Mouse (Mus musculus) embryonic facial prominence, embryonic 14.5 days (tissue): Measurements from ENCODE around the gene P2rx1. TPM values are rescaled to one million over a fixed set of nuclear protein-coding genes. Genes with fewer than 3 reads are reported as not detected.

Experiments
- ATAC-seq: fragments of 200-750 bp; cut with Nextera tagmentation; 2 replicates; pipeline ENCODE4 v1.8.0; 2017; ENCODE audit warnings: low read depth, moderate number of reproducible peaks, moderate TSS enrichment
- DNase-seq: peaks from one replicate; pipeline ENCODE4 v3.0.0-alpha.2; 2015; ENCODE audit warnings: low spot score
- H3K27ac ChIP-seq: fragments of 300-500 bp; sonication (generic); replicated peaks from 2 replicates; pipeline ENCODE4 v1.5.1; 2014; ENCODE audit warnings: low read depth, mild to moderate bottlenecking, low read length, moderate library complexity
- H3K27me3 ChIP-seq: fragments of 300-500 bp; sonication (generic); replicated peaks from 2 replicates; pipeline ENCODE4 v1.6.1; 2014; ENCODE audit warnings: low read length; ENCODE audit not compliant: control insufficient read depth, insufficient read depth
- H3K36me3 ChIP-seq: fragments of 300-500 bp; sonication (generic); 2 replicates; pipeline ENCODE4 v1.6.1; 2014; ENCODE audit warnings: low read length, mixed read lengths; ENCODE audit not compliant: control insufficient read depth, insufficient read depth
- H3K4me1 ChIP-seq: fragments of 300-500 bp; sonication (generic); 2 replicates; pipeline ENCODE4 v1.6.1; 2014; ENCODE audit warnings: antibody characterized with exemption, low read length; ENCODE audit not compliant: control insufficient read depth, insufficient read depth
- H3K4me2 ChIP-seq: fragments of 300-500 bp; sonication (generic); 2 replicates; pipeline ENCODE4 v1.6.1; 2014; ENCODE audit warnings: low read depth, mild to moderate bottlenecking, low read length, moderate library complexity, mixed read lengths
- H3K4me3 ChIP-seq: fragments of 300-500 bp; sonication (generic); 2 replicates; pipeline ENCODE4 v1.5.1; 2014; ENCODE audit warnings: low read depth, mild to moderate bottlenecking, low read length
- H3K9ac ChIP-seq: fragments of 300-500 bp; sonication (generic); 2 replicates; pipeline ENCODE4 v1.6.1; 2014; ENCODE audit warnings: low read depth, mild to moderate bottlenecking, low read length, moderate library complexity, mixed read lengths
- H3K9me3 ChIP-seq: fragments of 300-500 bp; sonication (generic); 2 replicates; pipeline ENCODE4 v1.6.1; 2016; ENCODE audit warnings: low read length; ENCODE audit not compliant: control insufficient read depth
- WGBS: fragments of 180-500 bp; shearing (Covaris S2); extraction: QIAGEN DNeasy Blood & Tissue Kit; methylation state at CpG from one replicate; pipeline ENCODE4 v1.1.7; 2014; 5-methylcytosine and 5-hydroxymethylcytosine counted together
- polyA plus RNA-seq: library from polyadenylated mRNA; unstranded; fragments of >200 nt; fragmentation: Nextera tagmentation; extraction: Ambion mirVana; gene quantifications from 2 replicates; pipeline ENCODE4 v1.2.1, GENCODE M21; 2014

P2rx1 gene
- polyA plus RNA-seq, 1 experiment from 2014 or later: 3.0 TPM

DNA sequence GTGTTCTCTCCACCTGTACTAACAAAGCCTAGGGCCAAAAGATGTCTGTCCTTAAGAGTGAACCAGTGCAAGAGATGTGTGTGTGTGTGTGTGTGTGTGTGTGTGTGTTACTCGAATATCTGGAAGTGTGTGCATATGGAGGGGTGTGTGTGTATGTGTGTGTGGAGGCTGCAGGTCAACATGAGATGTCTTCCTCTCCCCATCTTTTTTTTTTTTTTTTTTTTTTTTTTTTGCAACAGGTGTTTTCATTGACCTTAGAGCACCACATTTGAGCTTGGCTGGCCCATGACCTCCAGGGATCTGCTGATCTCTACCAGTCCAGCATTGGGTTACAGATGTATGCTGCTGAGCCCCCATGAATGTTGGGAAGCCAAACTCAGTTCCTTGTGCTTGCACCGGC is 2.1 kb upstream of the P2rx1 start:
- Histone ChIP-seq H3K4me3 (no peak overlapping the region), H3K36me3 (no peaks in the 10 kb centered on the region), H3K9me3 (no peaks in the 10 kb centered on the region), H3K4me1 (0 out of 2 replicates have a peak, but pooled peaks cover 4% of the 10 kb centered on the region), H3K27ac (no peak overlapping the region), H3K27me3 (no peaks in the 10 kb centered on the region), H3K4me2 (no peak overlapping the region), H3K9ac (no peak overlapping the region)
- DNase-seq (no peak), ATAC-seq (no peak)
- WGBS: 78% methylated on average over 2 of the region's 2 CpGs

DNA sequence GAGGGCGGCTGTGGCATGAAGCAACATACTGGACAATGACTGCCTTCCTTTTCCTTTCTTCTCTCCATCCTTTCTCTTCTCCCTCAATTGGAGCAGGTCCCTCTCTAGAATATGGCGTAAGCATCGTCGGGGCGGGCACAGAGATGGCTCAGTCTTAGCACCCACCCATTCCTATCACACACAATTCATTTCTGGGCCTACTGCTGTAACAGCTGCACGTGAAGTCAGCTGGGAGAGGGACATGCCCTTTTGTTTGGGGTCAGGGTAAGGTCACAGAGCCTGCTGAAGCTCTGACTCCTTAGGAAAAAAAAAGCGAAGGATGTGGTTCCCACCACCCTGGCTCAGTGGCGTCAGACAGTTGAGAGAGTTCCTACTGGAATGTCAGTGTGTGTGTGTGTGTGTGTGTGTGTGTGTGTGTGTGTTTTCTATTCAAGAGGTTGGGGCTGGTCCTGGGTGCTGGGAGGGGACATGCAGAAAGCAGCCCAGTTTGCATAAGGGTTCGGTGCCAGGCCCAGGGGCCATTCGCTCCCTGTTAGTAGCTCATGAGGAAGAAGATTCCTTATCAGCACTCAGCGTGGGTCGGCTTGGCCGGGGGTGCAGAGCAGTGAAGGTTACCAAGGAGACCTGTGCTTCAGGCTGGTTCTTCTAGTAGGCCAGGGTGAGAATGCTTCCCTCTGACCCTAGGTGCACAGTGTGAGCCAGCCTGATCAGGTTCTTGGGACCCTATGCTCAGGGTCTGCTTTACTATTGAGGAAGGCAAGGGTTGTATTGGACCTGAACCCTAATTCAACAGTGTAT is 1.2 kb upstream of the P2rx1 start:
- Histone ChIP-seq H3K4me3 (no peak overlapping the region), H3K27ac (no peak overlapping the region), H3K4me2 (no peak overlapping the region), H3K27me3 (no peaks in the 10 kb centered on the region), H3K9ac (no peak overlapping the region), H3K9me3 (no peaks in the 10 kb centered on the region), H3K36me3 (no peaks in the 10 kb centered on the region), H3K4me1 (0 out of 2 replicates have a peak, but pooled peaks cover 4% of the 10 kb centered on the region)
- ATAC-seq: no peak
- DNase-seq: no peak
- 69% methylated on average over 13 of the region's 13 CpGs for WGBS

DNA sequence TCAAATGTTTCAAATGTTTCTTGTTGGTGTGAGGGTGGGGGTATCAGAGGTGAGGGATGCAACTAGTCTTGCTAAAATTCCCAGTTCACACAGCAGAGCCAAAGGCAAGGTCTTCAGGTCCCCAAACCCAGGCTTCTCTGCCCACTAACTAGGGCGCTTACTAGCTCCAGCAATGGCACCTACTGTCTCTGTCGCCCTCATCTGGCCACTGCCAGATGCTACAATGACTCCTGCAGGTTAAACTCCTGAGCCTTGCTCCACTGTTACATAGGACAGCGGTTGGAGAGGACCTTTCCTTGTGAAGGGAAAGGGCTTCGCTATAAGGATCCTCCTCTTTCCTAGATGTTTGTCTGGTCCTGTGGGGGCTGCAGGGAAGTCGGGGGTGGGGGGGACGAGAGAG is 2.1 kb downstream of the P2rx1 start:
- peak; percentile 68 for DNase-seq
- no peaks in the 10 kb centered on the region for H3K36me3 ChIP-seq
- 0 out of 2 replicates have a peak, but pooled peaks cover 4% of the 10 kb centered on the region for H3K4me1 ChIP-seq
- no peak overlapping the region for H3K27ac ChIP-seq
- no peak overlapping the region for H3K9ac ChIP-seq
- no peak overlapping the region for H3K4me3 ChIP-seq
- no peak overlapping the region for H3K4me2 ChIP-seq
- H3K27me3 ChIP-seq: no peaks in the 10 kb centered on the region
- 13% methylated on average over 6 of the region's 6 CpGs for WGBS
- H3K9me3 ChIP-seq: no peaks in the 10 kb centered on the region
- ATAC-seq: peak; percentile 50; the same call in 1 of the 2 replicates

DNA sequence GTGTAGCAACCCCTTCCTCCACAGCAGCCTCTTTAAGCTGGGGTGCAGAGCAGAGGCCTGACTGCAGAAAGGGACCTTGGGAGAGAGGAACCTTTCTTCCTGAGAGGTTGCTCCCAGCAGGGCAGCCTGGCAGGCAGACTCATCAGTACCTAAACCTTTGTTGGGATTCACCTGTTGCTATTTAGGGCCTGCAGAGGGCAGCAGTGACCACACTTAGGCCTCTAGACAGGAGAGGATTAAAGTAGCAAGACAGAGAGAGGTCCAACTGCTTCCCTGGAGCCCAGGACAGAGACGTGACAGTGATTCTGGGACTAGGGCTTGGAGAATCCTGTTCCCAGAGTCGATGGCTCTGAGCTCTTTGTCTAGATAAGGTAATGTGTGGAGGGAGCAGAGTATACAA is 7.5 kb downstream of the P2rx1 start:
- peak; percentile 85; the same call in 1 of the 2 replicates for ATAC-seq
- WGBS: 3% methylated on average over 2 of the region's 2 CpGs
- H3K4me2 ChIP-seq: no peak overlapping the region
- no peaks in the 10 kb centered on the region; the same call in 1 of the 2 replicates for H3K27me3 ChIP-seq
- no peaks in the 10 kb centered on the region for H3K36me3 ChIP-seq
- H3K27ac ChIP-seq: no peak overlapping the region
- H3K4me1 ChIP-seq: no peaks in the 10 kb centered on the region
- H3K9ac ChIP-seq: no peak overlapping the region
- H3K9me3 ChIP-seq: no peaks in the 10 kb centered on the region
- H3K4me3 ChIP-seq: no peak overlapping the region
- peak; percentile 83 for DNase-seq

DNA sequence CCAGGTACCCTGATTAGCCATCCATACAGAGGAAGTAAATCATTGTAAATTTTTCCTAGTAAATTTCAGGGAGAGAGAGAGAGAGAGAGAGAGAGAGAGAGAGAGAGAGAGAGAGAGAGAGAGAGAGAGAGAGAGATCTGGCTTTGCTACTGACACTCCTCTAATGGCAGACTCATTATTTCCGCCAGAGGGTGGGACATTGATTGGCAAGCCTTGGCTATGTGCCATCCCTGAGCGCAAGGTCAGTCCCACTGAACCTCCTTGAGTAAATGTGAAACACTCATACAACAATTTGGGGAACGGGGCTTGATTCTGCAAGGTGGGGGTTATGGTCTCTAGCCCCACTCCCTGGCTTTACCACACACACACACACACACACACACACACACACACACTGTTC is 8.2 kb downstream of the P2rx1 start:
- no peak for ATAC-seq
- 42% methylated on average over 3 of the region's 3 CpGs for WGBS

DNA sequence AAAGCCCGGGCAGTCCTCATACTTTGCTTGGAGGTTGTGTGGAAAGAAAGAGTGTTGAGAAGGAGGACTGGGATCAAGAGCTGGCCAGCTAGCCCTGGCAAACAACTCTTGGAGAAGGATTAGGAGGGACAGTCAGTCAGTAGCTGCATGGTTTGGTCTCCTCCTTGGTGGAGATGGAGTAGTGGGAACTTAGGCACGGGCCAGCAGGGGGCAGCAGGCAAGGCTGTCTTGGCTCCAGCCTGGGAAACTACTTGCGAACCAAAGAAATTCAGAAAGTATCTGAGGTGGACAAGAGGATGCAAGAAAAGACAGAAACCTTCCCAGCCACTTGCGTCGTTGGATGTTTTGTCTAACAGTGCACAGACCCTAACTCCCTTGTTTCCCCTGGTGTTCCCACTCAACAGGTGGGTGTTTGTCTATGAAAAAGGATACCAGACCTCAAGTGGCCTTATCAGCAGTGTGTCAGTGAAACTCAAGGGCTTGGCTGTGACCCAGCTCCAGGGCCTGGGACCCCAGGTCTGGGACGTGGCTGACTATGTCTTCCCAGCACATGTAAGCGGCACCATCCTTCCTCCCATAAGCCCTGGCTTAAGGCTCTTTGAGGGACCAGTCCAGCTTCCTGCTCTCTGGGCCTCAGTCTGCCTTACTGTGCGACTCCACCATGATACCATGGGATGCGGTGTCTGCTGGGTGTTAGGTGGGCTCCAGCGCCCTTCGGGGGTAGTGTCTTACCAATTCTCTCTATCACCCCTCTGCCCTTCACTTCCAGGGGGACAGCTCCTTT is 9.0 kb downstream of the P2rx1 start:
- DNase-seq (peak; percentile 62), ATAC-seq (0 out of 2 replicates have a peak, but pooled peaks have one; percentile 59)
- Histone ChIP-seq H3K27me3 (no peaks in the 10 kb centered on the region; the same call in 1 of the 2 replicates), H3K27ac (no peak overlapping the region), H3K4me1 (no peaks in the 10 kb centered on the region), H3K9ac (no peak overlapping the region), H3K4me2 (no peak overlapping the region), H3K9me3 (no peaks in the 10 kb centered on the region), H3K36me3 (no peaks in the 10 kb centered on the region), H3K4me3 (no peak overlapping the region)
- WGBS: 62% methylated on average over 11 of the region's 11 CpGs

More for the DNA sequence above, 8.2 kb downstream of the P2rx1 start:
- DNase-seq: no peak
- no peaks in the 10 kb centered on the region for H3K36me3 ChIP-seq
- no peak overlapping the region for H3K4me2 ChIP-seq
- H3K27ac ChIP-seq: no peak overlapping the region
- no peaks in the 10 kb centered on the region for H3K4me1 ChIP-seq
- H3K27me3 ChIP-seq: no peaks in the 10 kb centered on the region; the same call in 1 of the 2 replicates
- no peak overlapping the region for H3K9ac ChIP-seq
- no peaks in the 10 kb centered on the region for H3K9me3 ChIP-seq
- no peak overlapping the region for H3K4me3 ChIP-seq

DNA sequence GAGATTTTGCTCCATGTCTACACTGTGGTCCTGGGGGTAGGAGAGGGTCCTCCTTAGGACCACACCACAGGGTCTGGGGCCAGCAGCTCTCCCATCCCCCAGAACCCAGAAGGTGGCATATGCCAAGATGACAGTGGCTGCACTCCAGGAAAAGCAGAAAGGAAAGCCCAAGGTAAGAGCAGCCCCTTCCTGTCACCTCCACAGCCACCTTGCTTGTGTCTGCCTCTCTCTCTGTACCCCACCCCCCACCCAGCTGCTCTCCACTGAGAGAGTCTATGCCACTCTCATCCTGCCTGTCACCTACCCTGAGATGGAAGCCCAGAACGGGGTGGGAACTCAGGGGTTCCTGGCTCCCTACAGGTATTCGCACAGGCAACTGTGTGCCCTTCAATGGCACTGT is 9.9 kb downstream of the P2rx1 start:
- no peak for DNase-seq
- Histone ChIP-seq H3K9me3 (no peaks in the 10 kb centered on the region), H3K4me2 (no peak overlapping the region), H3K4me1 (no peaks in the 10 kb centered on the region), H3K27ac (no peak overlapping the region), H3K9ac (no peak overlapping the region), H3K4me3 (no peak overlapping the region), H3K36me3 (no peaks in the 10 kb centered on the region), H3K27me3 (no peaks in the 10 kb centered on the region; the same call in 1 of the 2 replicates)
- 68% methylated on average over 2 of the region's 2 CpGs for WGBS
- no peak for ATAC-seq

DNA sequence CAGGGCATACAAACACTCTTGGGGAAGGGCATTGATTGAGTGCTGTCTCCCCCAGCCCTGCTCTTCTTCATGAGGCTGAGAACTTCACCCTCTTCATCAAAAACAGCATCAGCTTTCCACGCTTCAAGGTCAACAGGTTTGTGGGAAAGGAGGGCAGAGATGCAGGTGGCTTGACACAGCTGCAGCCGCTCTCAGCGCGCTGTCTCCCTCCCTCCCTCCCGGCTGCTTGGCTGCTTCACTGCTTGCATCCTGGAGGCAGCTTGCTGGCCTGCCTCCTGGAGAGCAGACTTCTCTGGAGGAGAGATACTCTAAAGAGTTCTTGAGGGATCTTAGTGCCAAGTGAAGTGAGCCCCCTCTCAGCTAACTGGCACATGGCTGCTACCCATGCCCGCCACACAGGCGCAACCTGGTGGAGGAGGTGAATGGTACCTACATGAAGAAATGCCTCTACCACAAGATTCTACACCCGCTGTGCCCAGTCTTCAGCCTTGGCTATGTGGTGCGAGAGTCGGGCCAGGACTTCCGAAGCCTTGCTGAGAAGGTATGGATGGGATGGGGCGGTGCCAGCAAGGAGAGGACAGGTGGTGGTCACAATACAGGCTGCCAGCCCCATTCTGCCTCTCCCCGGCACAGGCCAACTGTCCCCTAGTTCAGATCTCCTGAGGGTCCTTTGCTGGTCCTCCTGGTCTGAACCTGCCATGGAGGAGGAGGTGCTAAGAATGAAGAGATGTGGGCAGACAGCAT is 10.8 kb downstream of the P2rx1 start:
- Histone ChIP-seq H3K36me3 (no peaks in the 10 kb centered on the region), H3K4me3 (no peak overlapping the region), H3K4me1 (no peaks in the 10 kb centered on the region), H3K9ac (no peak overlapping the region), H3K27me3 (no peaks in the 10 kb centered on the region; the same call in 1 of the 2 replicates), H3K27ac (no peak overlapping the region), H3K4me2 (no peak overlapping the region), H3K9me3 (no peaks in the 10 kb centered on the region)
- DNase-seq (no peak), ATAC-seq (no peak)
- 48% methylated on average over 10 of the region's 13 CpGs for WGBS
